Mouse (Mus musculus) lung, postnatal 0 days (tissue): ENCODE measurements around the gene Cdh20.

Experiments
- CTCF ChIP-seq: IDR thresholded peaks from 2 replicates; pipeline ENCODE4 v1.5.1; 2016; ENCODE audit warnings: antibody characterized with exemption, mild to moderate bottlenecking
- EP300 ChIP-seq: IDR thresholded peaks from 2 replicates; pipeline ENCODE4 v1.6.1; 2016; ENCODE audit warnings: antibody characterized with exemption, mild to moderate bottlenecking, control low read depth

DNA sequence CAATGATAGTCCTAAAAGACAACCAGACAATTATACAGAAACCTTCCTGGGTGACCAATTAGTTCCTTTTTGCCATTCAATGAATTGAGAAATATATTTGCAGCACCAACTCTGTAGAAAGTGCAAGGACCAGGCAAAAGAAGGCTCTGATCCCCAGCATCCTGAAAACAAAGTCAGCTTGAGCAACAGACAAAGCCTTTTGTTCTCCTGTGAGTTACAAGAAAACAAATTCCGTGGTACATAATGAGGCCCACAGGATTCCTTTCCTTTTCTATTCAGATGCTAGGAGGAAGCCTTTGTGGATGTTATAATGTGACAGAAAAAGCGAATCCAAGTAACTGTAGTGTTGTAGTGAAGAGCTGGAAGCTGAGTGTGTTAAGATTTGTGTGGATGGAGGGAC, 244.3 kb downstream of the Cdh20 start:
- TF ChIP-seq CTCF, result no peak
- TF ChIP-seq EP300, result no peak
